21 mouse cellular contexts compared by ENCODE assay signal in genomic region chr4:107007359-107007758, GRCm38 (mm10). TPM values are rescaled to one million over a fixed set of nuclear protein-coding genes. Genes with fewer than 3 reads are reported as not detected.
A peak's percentile ranks its signal among the peaks of the same experiment; 100 is the strongest.
DNase-seq lines count a peak whose midpoint lies in the region; ATAC-seq and TF ChIP-seq lines count a peak whose summit lies in the region.
"Had no signal": no experiment of that assay in that cellular context is flagged by ENCODE, and none has a peak within 500 bp of the region (broad histone marks: within the 10 kb centered on the region; RNA-seq: fewer than 3 reads in every experiment).

No protein-coding gene starts in this region.

- H3K79me2 ChIP-seq in MEL (ENCODE audit: control insufficient read depth, insufficient read depth, low read length, poor library complexity): peaks cover 14% of the 10 kb centered on the region

- no peak overlapping the region for H3K4me2 ChIP-seq in intestine, embryonic 16.5 days (ENCODE audit: low read depth, low read length)
- peak overlapping the region; percentile 64 for H3K4me2 ChIP-seq in liver, embryonic 12.5 days
- H3K4me2 ChIP-seq in liver, embryonic 16.5 days (ENCODE audit: low read depth, low read length): peak overlapping the region; percentile 54
- H3K4me2 ChIP-seq: embryonic facial prominence, embryonic 15.5 days; forebrain, embryonic 12.5 days; heart, embryonic 13.5 days; hindbrain, embryonic 12.5 days had no signal

- no peaks in the 10 kb centered on the region for H3K27me3 ChIP-seq in MEL (ENCODE audit: control insufficient read depth in 1 of 2, insufficient read depth in 2 of 2, low read length in 2 of 2)
- H3K27me3 ChIP-seq in intestine, embryonic 16.5 days (replicated peaks; ENCODE audit: control insufficient read depth, insufficient read depth, low read length): no peaks in the 10 kb centered on the region
- no peaks in the 10 kb centered on the region for H3K27me3 ChIP-seq in liver, embryonic 12.5 days (replicated peaks)
- no peaks in the 10 kb centered on the region for H3K27me3 ChIP-seq in liver, embryonic 16.5 days (ENCODE audit: control insufficient read depth, insufficient read depth, low read depth, low read length)
- H3K27me3 ChIP-seq: embryonic facial prominence, embryonic 15.5 days; forebrain, embryonic 12.5 days; heart, embryonic 13.5 days; hindbrain, embryonic 12.5 days had no signal

- TF ChIP-seq POLR2A in MEL (IDR thresholded peaks at IDR 0.05; ENCODE audit: control insufficient read depth in 1 of 2, insufficient read depth in 1 of 2, low read depth in 1 of 2, low read length in 2 of 2, poor library complexity in 1 of 2): no peak

- H3K4me3 ChIP-seq in MEL (ENCODE audit: control insufficient read depth in 1 of 2, insufficient read depth in 1 of 2, low read depth in 2 of 2, low read length in 2 of 2): no peak overlapping the region
- no peak overlapping the region for H3K4me3 ChIP-seq in intestine, embryonic 16.5 days (ENCODE audit: low read length)
- H3K4me3 ChIP-seq in liver, embryonic 12.5 days: no peak overlapping the region
- H3K4me3 ChIP-seq in liver, embryonic 16.5 days (ENCODE audit: low read depth, low read length): no peak overlapping the region
- H3K4me3 ChIP-seq: embryonic facial prominence, embryonic 15.5 days; forebrain, embryonic 12.5 days; gastrocnemius, adult 2 months; heart, embryonic 13.5 days; hindbrain, embryonic 12.5 days had no signal

- 93% methylated on average over 8 of the region's 8 CpGs for WGBS in intestine, embryonic 16.5 days
- 47% methylated on average over 7 of the region's 8 CpGs for WGBS in liver, embryonic 12.5 days (ENCODE audit: insufficient replicate concordance)
- 42% methylated on average over 8 of the region's 8 CpGs for WGBS in liver, embryonic 16.5 days (ENCODE audit: insufficient replicate concordance)

- no peak for DNase-seq in MEL (ENCODE audit: low read depth, low spot score)
- no peak for DNase-seq in spleen, postnatal 10 days (ENCODE audit: low spot score in 2 of 2)
- no peak for DNase-seq in frontal cortex, postnatal 14 days (ENCODE audit: low spot score in 2 of 2)
- no peak for DNase-seq in frontal cortex, adult 2 months (ENCODE audit: extremely low spot score in 1 of 2, low spot score in 1 of 2)
- DNase-seq: adrenal gland, postnatal 25 days; cerebellum, adult 2 months; cerebellum, postnatal 10 days; embryo, embryonic 11 days; gastrocnemius, adult 2 months; gastrocnemius, postnatal 25 days; heart, postnatal 36 days had no signal

- H3K9me3 ChIP-seq in MEL (replicated peaks; ENCODE audit: insufficient read depth, low read length): no peaks in the 10 kb centered on the region
- H3K9me3 ChIP-seq in intestine, embryonic 16.5 days (ENCODE audit: control insufficient read depth, low read length): no peaks in the 10 kb centered on the region
- H3K9me3 ChIP-seq in liver, embryonic 12.5 days (replicated peaks): no peaks in the 10 kb centered on the region
- H3K9me3 ChIP-seq in liver, embryonic 16.5 days (replicated peaks; ENCODE audit: control insufficient read depth, low read length): no peaks in the 10 kb centered on the region
- H3K9me3 ChIP-seq: embryonic facial prominence, embryonic 15.5 days; forebrain, embryonic 12.5 days; heart, embryonic 13.5 days; hindbrain, embryonic 12.5 days had no signal

- TF ChIP-seq EP300 in MEL (IDR thresholded peaks at IDR 0.05; ENCODE audit: low read depth in 1 of 2, low read length in 2 of 2): peak in 1 of 2 experiments; percentile 68; a peak in 2 of 4 replicates

- peak overlapping the region; percentile 16; the same call in 1 of the 2 replicates for H3K9ac ChIP-seq in MEL (ENCODE audit: control insufficient read depth, low read depth, low read length, poor library complexity, severe bottlenecking)
- no peak overlapping the region for H3K9ac ChIP-seq in intestine, embryonic 16.5 days (ENCODE audit: low read depth, low read length)
- H3K9ac ChIP-seq in liver, embryonic 12.5 days: no peak overlapping the region
- H3K9ac ChIP-seq in liver, embryonic 16.5 days (ENCODE audit: low read depth, low read length): no peak overlapping the region
- H3K9ac ChIP-seq: embryonic facial prominence, embryonic 15.5 days; forebrain, embryonic 12.5 days; heart, embryonic 13.5 days; hindbrain, embryonic 12.5 days had no signal

- peak overlapping the region; percentile 80 for H3K27ac ChIP-seq in MEL (ENCODE audit: control insufficient read depth, low read depth, low read length)
- peak overlapping the region; percentile 75 for H3K27ac ChIP-seq in intestine, embryonic 16.5 days (ENCODE audit: low read length)
- peak overlapping the region; percentile 83 for H3K27ac ChIP-seq in liver, embryonic 12.5 days
- peak overlapping the region; percentile 79 for H3K27ac ChIP-seq in liver, embryonic 16.5 days (ENCODE audit: low read length)
- H3K27ac ChIP-seq: embryonic facial prominence, embryonic 15.5 days; forebrain, embryonic 12.5 days; heart, embryonic 13.5 days; hindbrain, embryonic 12.5 days had no signal

- H3K36me3 ChIP-seq in MEL (ENCODE audit: control insufficient read depth in 1 of 2, insufficient read depth in 2 of 2, low read length in 2 of 2): peaks cover 4 to 43% of the 10 kb centered on the region in 2 experiments
- H3K36me3 ChIP-seq in intestine, embryonic 16.5 days (ENCODE audit: control insufficient read depth, insufficient read depth, low read length): no peaks in the 10 kb centered on the region
- H3K36me3 ChIP-seq in liver, embryonic 12.5 days: peaks cover 37% of the 10 kb centered on the region
- peaks cover 2% of the 10 kb centered on the region; the same call in 1 of the 2 replicates for H3K36me3 ChIP-seq in liver, embryonic 16.5 days (ENCODE audit: control insufficient read depth, insufficient read depth)

- no peak for TF ChIP-seq CTCF in MEL (IDR thresholded peaks at IDR 0.05 in 2 of 3, conservative IDR thresholded peaks at IDR 0.05 in 1 of 3; ENCODE audit: control insufficient read depth in 1 of 3, insufficient read depth in 1 of 3, low read depth in 2 of 3, low read length in 3 of 3, poor library complexity in 1 of 3, severe bottlenecking in 1 of 3)

- no peak for TF ChIP-seq RAD21 in MEL (IDR thresholded peaks at IDR 0.05; ENCODE audit: low read depth, low read length)

- no peak for ATAC-seq in intestine, embryonic 16.5 days
- peak; percentile 33; the same call in 1 of the 2 replicates for ATAC-seq in liver, embryonic 12.5 days
- ATAC-seq in liver, embryonic 16.5 days (ENCODE audit: low read depth): peak; percentile 38
- no peak for ATAC-seq in inflammation-experienced regulatory T-cells, adult 6 months
- ATAC-seq: forebrain, embryonic 16.5 days; hindbrain, embryonic 16.5 days had no signal

- peaks cover 39 to 47% of the 10 kb centered on the region in 2 experiments for H3K4me1 ChIP-seq in MEL (ENCODE audit: control insufficient read depth in 1 of 2, insufficient read depth in 2 of 2, low read length in 2 of 2)
- peaks cover 33% of the 10 kb centered on the region for H3K4me1 ChIP-seq in intestine, embryonic 16.5 days (ENCODE audit: control insufficient read depth, insufficient read depth, low read length)
- peaks cover 88% of the 10 kb centered on the region for H3K4me1 ChIP-seq in liver, embryonic 12.5 days
- H3K4me1 ChIP-seq in liver, embryonic 16.5 days (ENCODE audit: control insufficient read depth, low read depth, low read length): peaks cover 58% of the 10 kb centered on the region

TF ChIP-seq in MEL, 35 proteins besides CTCF, POLR2A, EP300 and RAD21 (continues in another document):
- TF ChIP-seq ZMIZ1 (IDR thresholded peaks at IDR 0.05; ENCODE audit: low read depth, low read length) (no peak), ZC3H11A (IDR thresholded peaks at IDR 0.05; ENCODE audit: low read depth, low read length) (no peak), USF1 (IDR thresholded peaks at IDR 0.05; ENCODE audit: low read depth, low read length) (no peak), POLR2AphosphoS5 (IDR thresholded peaks at IDR 0.05; ENCODE audit: borderline replicate concordance, low read depth, low read length) (no peak), MAX (IDR thresholded peaks at IDR 0.05; ENCODE audit: low read length) (0 out of 2 replicates have a peak, but pooled peaks have one; percentile 14), CHD1 (IDR thresholded peaks at IDR 0.05; ENCODE audit: low read depth, low read length) (no peak), GABPA (IDR thresholded peaks at IDR 0.05; ENCODE audit: low read depth, low read length) (no peak), TBP (IDR thresholded peaks at IDR 0.05; ENCODE audit: low read depth, low read length) (no peak), ETS1 (IDR thresholded peaks at IDR 0.05; ENCODE audit: low read depth, low read length) (peak; percentile 43), NELFE (IDR thresholded peaks at IDR 0.05; ENCODE audit: low read depth, low read length) (no peak), SMC3 (IDR thresholded peaks at IDR 0.05; ENCODE audit: low read depth, low read length) (no peak), UBTF (IDR thresholded peaks at IDR 0.05; ENCODE audit: borderline replicate concordance, insufficient read depth, low read depth, low read length) (no peak), MEF2A (IDR thresholded peaks at IDR 0.05; ENCODE audit: extremely low read depth, insufficient replicate concordance, low read depth, low read length, poor library complexity, severe bottlenecking) (no peak), MYC (IDR thresholded peaks at IDR 0.05; ENCODE audit: low read depth, low read length) (no peak; the same call in 1 of the 2 replicates)

RNA-seq across cellular contexts. Expression of gene Mrpl37, which starts 59.3 kb away (rescaled TPM):
- 69.6 and 73.1 TPM in 2 replicates for total RNA-seq in MEL (2012; rRNA removed)
- 100 to 1,000 TPM; 153 to 423 TPM for polyA plus RNA-seq in MEL (2012; ENCODE audit: insufficient read depth in 1 of 2, insufficient read length in 2 of 2, low read depth in 1 of 2, low replicate concordance in 2 of 2, missing spikeins in 1 of 2)
- polyA plus RNA-seq in intestine, embryonic 16.5 days (2015; fragmentation: Nextera tagmentation; extraction: Ambion mirVana): 112 and 117 TPM in 2 replicates
- 77.0 and 79.9 TPM in 2 replicates for polyA plus RNA-seq in liver, embryonic 12.5 days (2016; fragmentation: Nextera tagmentation; extraction: Ambion mirVana)
- 45.5 and 47.7 TPM in 2 replicates for polyA plus RNA-seq in liver, embryonic 16.5 days (2015; fragmentation: Nextera tagmentation; extraction: Ambion mirVana)
- polyA plus RNA-seq in frontal cortex, adult 2 months (2012; rRNA removed): 72.7 and 76.4 TPM in 2 replicates
- polyA plus RNA-seq in inflammation-experienced regulatory T-cells, adult 6 months (2017; shearing (Covaris generic)): 10 to 100 TPM; 38.2 to 53.0 (median 44.6) TPM

RNA-seq across cellular contexts. Expression of gene Cyb5rl, which starts 59.4 kb away (rescaled TPM):
- 5.6 and 8.5 TPM in 2 replicates for total RNA-seq in MEL (2012; rRNA removed)
- polyA plus RNA-seq in MEL (2012; ENCODE audit: insufficient read depth in 1 of 2, insufficient read length in 2 of 2, low read depth in 1 of 2, low replicate concordance in 2 of 2, missing spikeins in 1 of 2): 1 to 10 TPM in 1 of 2 experiments, not detected in 1; 9.3 TPM
- polyA plus RNA-seq in intestine, embryonic 16.5 days (2015; fragmentation: Nextera tagmentation; extraction: Ambion mirVana): 7.2 and 7.7 TPM in 2 replicates
- 3.9 and 4.1 TPM in 2 replicates for polyA plus RNA-seq in liver, embryonic 12.5 days (2016; fragmentation: Nextera tagmentation; extraction: Ambion mirVana)
- polyA plus RNA-seq in liver, embryonic 16.5 days (2015; fragmentation: Nextera tagmentation; extraction: Ambion mirVana): 1.3 and 1.8 TPM in 2 replicates
- 5.0 and 7.8 TPM in 2 replicates for polyA plus RNA-seq in frontal cortex, adult 2 months (2012; rRNA removed)
- polyA plus RNA-seq in inflammation-experienced regulatory T-cells, adult 6 months (2017; shearing (Covaris generic)): 10 to 100 TPM in 1 of 3 experiments, 1 to 10 TPM in 2; 5.4 to 10.4 (median 7.5) TPM

Comparison
In these comparisons a context has a peak if more than half of its experiments do, and no peak if none do; other contexts are left out.
1. ATAC-seq: peak in liver, embryonic 12.5 days (single experiment) and liver, embryonic 16.5 days (single experiment); none in intestine, embryonic 16.5 days (single experiment) and inflammation-experienced regulatory T-cells, adult 6 months (single experiment).
2. Peak in every context shown above with its lines, with median percentiles within 50 percentile points of each other: H3K27ac ChIP-seq.